Mouse (Mus musculus) yolk sac, embryonic 10.5 days (tissue): Measurements from ENCODE around the gene Epb41l3.

Experiments used
- DNase-seq: peaks from one replicate; pipeline ENCODE4 v3.0.0-alpha.2; 2017; ENCODE audit warnings: low spot score

Gene Epb41l3

DNA sequence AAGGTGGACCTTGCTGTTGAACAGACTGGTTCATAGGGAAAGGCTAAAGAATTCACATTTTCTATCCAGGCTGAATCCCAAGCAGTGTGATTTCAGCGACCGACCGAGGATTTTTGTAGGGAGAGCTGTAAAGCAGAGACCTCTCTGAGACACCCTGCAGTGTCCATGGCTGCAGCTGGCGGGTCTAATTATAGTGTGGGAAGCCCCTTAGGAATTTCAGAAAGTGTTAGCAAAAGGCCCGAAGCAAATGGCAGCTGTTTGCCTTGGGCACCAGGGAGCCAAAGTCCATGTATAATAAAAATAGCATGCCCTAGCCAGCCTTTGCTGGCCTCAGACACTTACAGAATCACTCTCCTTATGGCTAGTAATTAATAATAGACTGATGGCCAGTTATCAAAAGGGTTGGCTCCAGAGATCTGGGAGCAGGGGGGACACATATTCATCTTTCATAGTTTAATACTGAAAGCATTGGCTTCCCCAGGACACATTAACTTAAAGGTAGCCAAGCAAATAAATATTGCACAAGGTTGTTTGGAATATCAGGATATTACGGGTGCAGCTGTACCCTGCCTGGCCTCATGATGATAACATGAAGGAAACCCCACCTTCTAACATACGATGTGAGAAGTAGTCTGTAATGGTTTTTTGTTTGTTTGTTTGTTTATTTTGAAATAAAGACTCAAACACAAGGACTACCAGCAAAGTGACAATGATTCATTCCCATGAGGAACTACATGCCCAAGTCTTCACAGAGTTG, 106.3 kb downstream of the Epb41l3 start:
- DNase-seq, result no peak

- no peak for DNase-seq
Measured at GRCm38 (mm10) chr17:69187794-69188193, 112.3 kb downstream of the Epb41l3 start.

DNA sequence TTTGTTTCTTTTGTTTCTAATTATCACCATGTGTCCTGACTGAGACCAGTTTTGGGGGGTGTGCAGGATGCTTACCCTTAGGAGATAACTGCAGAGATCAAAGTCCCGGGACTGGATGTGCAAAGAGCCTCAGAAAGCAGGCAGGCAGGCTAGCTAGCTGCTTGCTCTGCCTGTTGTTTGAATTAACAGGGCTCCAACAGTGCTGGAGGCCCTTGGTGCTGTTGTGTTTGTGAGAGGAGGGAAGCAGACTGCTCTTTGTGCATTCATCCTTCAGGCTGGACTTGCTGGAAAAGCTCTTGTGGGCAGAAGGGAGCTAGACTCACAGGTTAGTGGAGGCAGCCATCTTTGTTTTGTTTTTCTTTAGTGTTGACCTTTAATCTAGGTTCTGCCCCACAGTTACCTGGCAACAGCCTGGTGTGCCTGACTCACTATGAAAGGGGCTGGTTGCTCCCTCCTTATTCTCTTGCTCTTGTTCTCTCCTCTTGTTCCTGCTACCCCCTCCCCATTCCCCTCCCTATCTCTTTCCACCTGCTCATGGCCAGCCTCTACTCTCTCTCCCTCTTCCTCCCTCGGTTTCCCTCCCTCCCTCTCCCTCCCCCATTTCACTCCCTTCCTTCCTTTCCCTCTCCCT, 117.5 kb downstream of the Epb41l3 start:
- DNase-seq, result peak; percentile 52

DNA sequence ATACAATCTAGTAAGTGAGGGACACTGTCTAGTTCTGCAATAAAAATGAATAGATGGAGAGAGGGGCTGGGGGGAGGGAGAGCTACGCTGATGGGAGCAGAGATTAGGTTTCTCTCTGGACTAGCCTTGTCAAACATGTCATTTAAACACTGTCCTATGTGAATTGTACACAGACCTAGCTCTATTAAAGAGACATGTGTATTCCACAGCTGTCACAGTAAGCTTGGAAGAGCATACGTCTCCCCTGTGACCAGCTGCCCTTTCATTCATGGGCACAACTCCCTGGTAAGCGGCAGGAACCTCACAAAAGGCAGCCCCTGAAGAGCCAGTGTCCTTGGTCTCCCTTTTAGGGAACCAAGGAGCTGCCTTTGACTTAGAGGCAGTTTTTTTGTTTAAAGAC, 119.1 kb downstream of the Epb41l3 start:
- DNase-seq, result no peak

GRCm38 (mm10) chr17:69195758-69196157, 120.3 kb downstream of the Epb41l3 start:
- no peak for DNase-seq

- DNase-seq, result no peak
Measured at GRCm38 (mm10) chr17:69196656-69197055, 121.2 kb downstream of the Epb41l3 start.

GRCm38 (mm10) chr17:69198805-69199204, 123.3 kb downstream of the Epb41l3 start:
- DNase-seq, result peak; percentile 62

DNA sequence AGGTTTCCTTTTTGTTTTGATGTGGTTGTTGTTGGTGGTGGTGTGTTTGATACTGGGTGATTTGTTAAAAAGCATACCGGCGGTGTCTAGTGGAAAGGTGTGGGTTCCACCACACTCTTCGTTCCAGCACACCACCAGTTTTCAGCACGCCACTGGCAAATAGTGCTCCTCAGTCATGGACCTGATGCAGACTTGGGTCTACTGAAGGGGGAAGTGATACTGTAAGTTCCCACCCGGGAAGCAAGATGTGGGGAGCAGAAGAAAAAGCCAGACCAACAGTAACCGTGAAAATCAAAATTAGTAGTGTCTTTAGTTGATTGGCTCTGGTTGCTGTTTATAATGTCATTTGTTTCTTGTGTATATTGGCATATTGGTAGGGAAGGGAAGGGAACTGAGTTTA, 124.3 kb downstream of the Epb41l3 start:
- no peak for DNase-seq

DNA sequence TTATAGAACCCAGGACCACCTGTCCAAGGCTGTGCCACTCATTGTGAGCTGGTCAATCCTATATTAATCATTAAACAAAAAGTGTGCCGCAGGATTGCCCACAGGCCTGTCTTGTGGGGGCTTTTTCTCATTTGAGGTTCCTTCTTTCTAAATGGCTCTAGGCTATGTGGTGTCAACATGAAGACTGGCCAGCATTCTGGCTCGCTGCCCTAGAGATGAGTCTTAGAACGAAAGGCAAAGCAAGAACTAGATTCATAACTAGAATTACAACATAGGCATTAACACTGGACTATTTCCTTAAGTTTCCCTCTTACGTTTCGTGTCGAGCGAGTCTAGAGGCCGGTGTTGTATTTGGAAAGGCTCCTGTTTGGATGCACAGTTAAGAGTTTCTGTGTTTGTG, 125.5 kb downstream of the Epb41l3 start:
- no peak for DNase-seq

- DNase-seq, result no peak
Measured at GRCm38 (mm10) chr17:69205282-69205999, 130.0 kb downstream of the Epb41l3 start.

DNA sequence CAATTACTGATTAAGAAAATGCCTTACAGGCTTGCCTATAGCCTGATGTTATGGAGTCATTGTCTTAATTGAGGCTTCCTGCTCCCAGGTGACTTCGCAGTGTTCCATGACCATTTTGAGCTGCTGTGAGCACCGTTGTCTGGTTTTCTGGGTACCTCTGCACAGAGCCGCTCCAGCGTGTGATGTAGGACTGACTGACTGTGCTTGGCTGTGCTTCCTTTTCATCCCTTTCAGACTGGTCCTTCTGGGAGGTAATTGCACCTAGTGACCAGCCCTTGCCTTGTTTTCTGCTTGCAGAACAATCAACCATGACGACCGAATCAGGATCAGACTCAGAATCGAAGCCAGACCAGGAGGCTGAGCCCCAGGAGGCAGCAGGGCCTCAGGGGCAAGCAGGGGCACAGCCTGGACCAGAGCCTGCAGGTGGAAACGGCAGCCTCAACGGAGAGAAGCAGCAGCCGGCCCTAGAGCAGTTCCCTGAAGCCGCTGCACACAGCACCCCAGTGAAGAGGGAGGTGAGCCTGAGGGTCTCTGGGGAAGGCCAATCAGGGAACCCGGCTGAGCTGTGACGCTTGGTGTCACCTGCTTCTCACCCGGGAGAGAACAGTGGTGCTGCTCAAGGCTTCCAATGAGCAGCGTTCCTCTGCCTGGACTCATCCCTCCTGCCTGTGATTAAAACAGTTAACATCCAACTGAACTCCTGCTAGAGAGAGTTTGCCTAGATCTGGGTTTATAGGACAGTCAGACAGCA, 132.3 kb downstream of the Epb41l3 start:
- no peak for DNase-seq

GRCm38 (mm10) chr17:69211065-69211464, 135.6 kb downstream of the Epb41l3 start:
- DNase-seq, result no peak

- no peak for DNase-seq
Measured at GRCm38 (mm10) chr17:69216120-69216519, 140.6 kb downstream of the Epb41l3 start.

GRCm38 (mm10) chr17:69220849-69221248, 145.4 kb downstream of the Epb41l3 start:
- DNase-seq, result no peak

DNA sequence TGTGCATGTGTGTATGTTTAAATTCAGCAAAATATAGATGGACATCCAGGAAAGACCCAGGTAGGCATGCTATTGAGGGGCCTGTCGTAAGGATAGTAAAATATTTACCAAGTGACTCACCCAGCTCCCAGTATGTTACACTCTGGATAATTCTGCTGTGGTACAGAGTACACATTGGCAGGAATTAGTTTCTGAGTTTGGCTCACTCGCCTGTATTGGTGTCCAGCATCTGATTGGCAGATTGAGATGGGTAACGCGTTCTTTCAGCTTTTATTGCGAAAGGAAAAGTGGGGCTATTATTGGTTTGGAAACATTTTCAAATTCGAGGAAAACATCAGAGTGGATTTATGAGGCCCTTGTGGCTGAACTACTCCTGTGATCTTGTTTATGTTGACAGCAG, 145.9 kb downstream of the Epb41l3 start:
- no peak for DNase-seq

- DNase-seq, result peak; percentile 80
Measured at GRCm38 (mm10) chr17:69221966-69222692, 146.6 kb downstream of the Epb41l3 start.

GRCm38 (mm10) chr17:69225996-69226395, 150.5 kb downstream of the Epb41l3 start:
- no peak for DNase-seq

DNA sequence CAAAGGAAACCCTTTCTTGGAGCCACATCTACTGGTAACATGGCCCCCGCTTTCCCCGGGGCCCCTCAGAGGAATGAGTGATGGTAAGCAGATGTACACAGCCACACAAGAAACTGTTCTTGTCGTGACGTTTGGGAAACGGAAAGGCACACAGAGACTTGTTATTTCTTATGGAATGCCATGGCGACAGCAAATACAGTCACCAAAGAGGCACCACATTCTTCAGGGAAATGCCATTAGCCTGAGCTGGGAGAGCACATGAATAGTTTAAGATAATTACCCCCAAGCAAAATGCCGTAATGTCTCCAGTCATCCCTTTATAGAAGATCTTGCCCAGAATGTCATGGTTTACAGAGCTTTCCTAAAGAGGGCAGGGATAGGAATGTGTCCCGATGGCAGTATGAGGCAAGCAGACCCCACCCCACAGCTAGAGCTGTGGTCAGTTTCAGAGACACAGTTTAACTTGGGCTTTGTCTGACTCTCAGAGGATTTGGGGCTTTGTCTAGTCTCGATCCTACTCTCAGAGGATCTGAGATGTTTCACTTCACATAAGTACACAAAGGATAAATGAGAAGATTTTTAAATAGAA, 152.0 kb downstream of the Epb41l3 start:
- DNase-seq, result no peak

DNA sequence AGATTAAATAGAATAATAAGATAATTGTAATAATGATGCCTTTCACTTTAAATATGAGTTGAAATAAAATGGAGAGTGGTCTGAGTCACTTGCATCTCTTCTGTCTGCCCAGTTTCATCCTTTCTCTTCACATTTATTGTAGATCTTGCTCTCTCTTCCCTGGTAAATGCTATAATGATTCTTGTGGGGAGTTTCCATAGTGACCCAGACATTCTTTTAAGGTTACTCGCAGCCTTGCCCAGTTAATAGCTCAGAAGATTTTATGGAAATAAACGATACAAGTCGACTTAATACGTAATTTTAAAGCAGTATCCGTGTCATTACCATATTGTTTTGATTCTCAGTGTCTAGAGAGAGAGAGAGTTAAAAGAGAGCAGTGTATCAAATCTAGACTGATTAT, 154.0 kb downstream of the Epb41l3 start:
- DNase-seq, result no peak

DNA sequence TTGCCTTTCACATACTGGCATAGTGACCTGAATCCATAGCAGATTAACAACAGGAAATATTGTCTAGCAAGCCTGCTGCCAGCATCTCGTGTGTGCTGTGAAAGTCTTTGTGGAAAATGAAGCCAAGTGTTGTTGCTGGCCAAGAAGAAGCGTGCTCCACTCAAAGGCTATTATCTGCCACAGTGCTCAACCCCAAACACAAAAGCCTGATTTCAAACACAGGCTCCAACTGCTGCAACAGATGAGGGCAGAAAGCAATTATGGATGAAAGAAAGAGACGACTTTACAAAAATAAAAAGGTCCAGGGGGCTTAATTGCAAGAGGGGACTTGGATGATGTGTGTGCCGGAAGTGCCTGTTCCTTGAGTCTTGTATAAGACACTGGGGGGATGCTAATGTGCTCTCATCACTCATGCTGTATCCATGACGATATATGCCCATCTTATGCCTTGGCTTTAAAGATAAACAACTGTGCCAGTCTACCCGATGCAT, 154.7 kb downstream of the Epb41l3 start:
- no peak for DNase-seq

DNA sequence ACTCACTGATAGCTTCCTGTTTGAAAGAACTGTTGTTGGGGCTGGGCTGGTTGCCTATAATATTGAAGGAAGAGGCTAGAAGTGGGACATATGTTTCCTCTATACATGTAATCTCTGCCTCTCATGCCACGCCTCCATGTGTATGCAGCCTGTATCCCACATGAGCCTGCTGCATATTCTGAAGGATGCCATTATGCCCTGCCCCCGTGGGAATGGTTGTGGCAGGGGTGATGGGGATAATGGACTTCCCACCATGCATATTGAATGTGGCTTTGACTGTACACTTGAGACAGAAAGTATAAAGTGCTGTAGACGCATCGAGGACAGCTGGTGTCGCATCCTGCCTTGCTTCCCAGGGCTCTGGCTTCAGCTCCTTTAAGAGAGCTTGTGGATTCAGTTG, 155.9 kb downstream of the Epb41l3 start:
- DNase-seq, result no peak
